Mouse (Mus musculus) thymus, postnatal 10 days (tissue): ENCODE results near the gene Glt8d2.
A peak's percentile ranks its signal among the peaks of the same experiment; 100 is the strongest.
"Not testable (repeated sequence)": the region's sequence is repeated elsewhere in the genome, so short reads cannot be mapped to it uniquely, and the experiment has no call there.

ENCODE experiments used
- DNase-seq, 2 experiments: peaks; one replicate each; pipeline ENCODE4 v3.0.0; 2021; ENCODE audit warnings: low spot score in 2 of 2

The Glt8d2 gene

GRCm38 (mm10) chr10:82646083-82646482 is 44.4 kb downstream of the Glt8d2 start:
- DNase-seq, result no peak

- no peak for DNase-seq
These were observed 49.0 kb downstream of the Glt8d2 start for GRCm38 (mm10) chr10:82641481-82641880.

- DNase-seq, result no peak
These were observed 51.3 kb downstream of the Glt8d2 start for GRCm38 (mm10) chr10:82639032-82639698.

GRCm38 (mm10) chr10:82636321-82636720 is 54.1 kb downstream of the Glt8d2 start:
- DNase-seq, result no peak

- DNase-seq, result no peak
These were observed 56.1 kb downstream of the Glt8d2 start for GRCm38 (mm10) chr10:82634348-82634747.

GRCm38 (mm10) chr10:82632496-82633280 is 57.8 kb downstream of the Glt8d2 start:
- DNase-seq, result no peak

GRCm38 (mm10) chr10:82631133-82631532 is 59.3 kb downstream of the Glt8d2 start:
- DNase-seq, result no peak

GRCm38 (mm10) chr10:82630497-82630896 is 60.0 kb downstream of the Glt8d2 start:
- DNase-seq, result no peak

GRCm38 (mm10) chr10:82629586-82630255 is 60.7 kb downstream of the Glt8d2 start, which contains the start of gene Tdg:
Gene Tdg, plus strand, starts transcription at chr10:82629828.
- DNase-seq, result peak; percentile 85 to 89

GRCm38 (mm10) chr10:82629111-82629585 is 61.3 kb downstream of the Glt8d2 start:
- DNase-seq, result no peak

- not testable (repeated sequence) for DNase-seq
These were observed 66.9 kb downstream of the Glt8d2 start for GRCm38 (mm10) chr10:82623553-82623932.

GRCm38 (mm10) chr10:82622671-82623552 is 67.5 kb downstream of the Glt8d2 start, which contains the start of gene 1190007I07Rik:
Gene 1190007I07Rik, minus strand, starts transcription at chr10:82623228.
- peak; percentile 81 to 88 for DNase-seq

- no peak for DNase-seq
These were observed 68.2 kb downstream of the Glt8d2 start for GRCm38 (mm10) chr10:82622235-82622634.
